Mouse (Mus musculus): ENCODE data around the gene Ccnb1.

- no peak for TF ChIP-seq CTCF (IDR thresholded peaks at IDR 0.05; ENCODE audit: low read depth, low read length)
- no peak for TF ChIP-seq POLR2AphosphoS5 (IDR thresholded peaks at IDR 0.05; ENCODE audit: insufficient replicate concordance, low read depth, low read length)
- TF ChIP-seq TAL1 (conservative IDR thresholded peaks at IDR 0.05; ENCODE audit: low read depth, low read length), result no peak
- no peak for TF ChIP-seq GATA2 (IDR thresholded peaks at IDR 0.05; ENCODE audit: borderline replicate concordance, low read depth, low read length)
- TF ChIP-seq GATA1 (IDR thresholded peaks at IDR 0.05; ENCODE audit: borderline replicate concordance, low read length), result no peak
Observed at GRCm38 (mm10) chr13:100775252-100776055, 10.9 kb downstream of the Ccnb1 start, which contains the start of gene Cenph.
